Mouse (Mus musculus) heart, embryonic 16.5 days (tissue): ENCODE data around the gene Rgsl1. TPM values are rescaled to one million over a fixed set of nuclear protein-coding genes. Genes with fewer than 3 reads are reported as not detected.
"Not testable (repeated sequence)": the region's sequence is repeated elsewhere in the genome, so short reads cannot be mapped to it uniquely, and the experiment has no call there.

ENCODE experiments used
- ATAC-seq: fragments of 200-750 bp; cut with Nextera tagmentation; replicated peaks from 2 replicates; pipeline ENCODE4 v1.8.0; 2017; ENCODE audit warnings: moderate number of reproducible peaks; ENCODE audit not compliant: insufficient read depth, low FRiP score; ENCODE audit errors: extremely low read depth
- H3K27ac ChIP-seq: fragments of 300-500 bp; sonication (generic); 2 replicates; pipeline ENCODE4 v1.5.1; 2014; ENCODE audit warnings: mild to moderate bottlenecking, low read length, control low read depth, moderate library complexity
- H3K27me3 ChIP-seq: fragments of 300-500 bp; sonication (generic); 2 replicates; pipeline ENCODE4 v1.6.1; 2014; ENCODE audit warnings: low read length, mixed read lengths; ENCODE audit not compliant: control insufficient read depth, insufficient read depth
- H3K36me3 ChIP-seq: fragments of 300-500 bp; sonication (generic); 2 replicates; pipeline ENCODE4 v1.6.1; 2014; ENCODE audit not compliant: control insufficient read depth, insufficient read depth
- H3K4me1 ChIP-seq: fragments of 300-500 bp; sonication (generic); 2 replicates; pipeline ENCODE4 v1.6.1; 2014; ENCODE audit warnings: low read length, mixed read lengths; ENCODE audit not compliant: control insufficient read depth, insufficient read depth
- H3K4me2 ChIP-seq: fragments of 300-500 bp; sonication (generic); 2 replicates; pipeline ENCODE4 v1.6.1; 2014; ENCODE audit warnings: low read depth, mild to moderate bottlenecking, control low read depth, low read length
- H3K4me3 ChIP-seq: fragments of 300-500 bp; sonication (generic); 2 replicates; pipeline ENCODE4 v1.5.1; 2014; ENCODE audit warnings: mild to moderate bottlenecking, control low read depth, low read length
- H3K9ac ChIP-seq: fragments of 300-500 bp; sonication (generic); 2 replicates; pipeline ENCODE4 v1.6.1; 2014; ENCODE audit warnings: low read length, control low read depth
- H3K9me3 ChIP-seq: fragments of 300-500 bp; sonication (generic); replicated peaks from 2 replicates; pipeline ENCODE4 v1.6.1; 2016; ENCODE audit warnings: low read length; ENCODE audit not compliant: control insufficient read depth
- WGBS: fragments of 180-500 bp; shearing (Covaris S2); extraction: QIAGEN DNeasy Blood & Tissue Kit; methylation state at CpG from one replicate; pipeline ENCODE4 v1.1.7; 2014; 5-methylcytosine and 5-hydroxymethylcytosine counted together
- polyA plus RNA-seq: library from polyadenylated mRNA; unstranded; fragments of >200 nt; fragmentation: Nextera tagmentation; extraction: Ambion mirVana; gene quantifications from 2 replicates; pipeline ENCODE4 v1.2.1, GENCODE M21; 2015

Rgsl1 gene
- polyA plus RNA-seq, result not detected in 2 replicates

GRCm38 (mm10) chr1:153844042-153844441 lies at the start of gene Rgsl1:
Gene Rgsl1, minus strand, starts transcription at chr1:153844142.
- no peaks in the 10 kb centered on the region for H3K27me3 ChIP-seq
- no peak within 1 kb of the TSS for H3K9ac ChIP-seq
- H3K4me3 ChIP-seq, result no peak within 1 kb of the TSS
- no peak within 1 kb of the TSS for H3K27ac ChIP-seq
- no peak for ATAC-seq
- H3K36me3 ChIP-seq, result no peaks in the 10 kb centered on the region
- H3K9me3 ChIP-seq, result no peaks in the 10 kb centered on the region
- no peak within 1 kb of the TSS for H3K4me2 ChIP-seq
- 95% methylated on average over 8 of the region's 8 CpGs for WGBS
- H3K4me1 ChIP-seq, result no peaks in the 10 kb centered on the region

GRCm38 (mm10) chr1:153891442-153891841 lies 47.5 kb upstream of the Rgsl1 start, which contains the start of gene Teddm1a:
Gene Teddm1a, plus strand, starts transcription at chr1:153891742.
- Histone ChIP-seq H3K9me3 (no peaks in the 10 kb centered on the region), H3K9ac (no peak within 1 kb of the TSS), H3K36me3 (no peaks in the 10 kb centered on the region), H3K4me3 (no peak within 1 kb of the TSS), H3K4me1 (no peaks in the 10 kb centered on the region), H3K27me3 (no peaks in the 10 kb centered on the region), H3K27ac (no peak within 1 kb of the TSS), H3K4me2 (no peak within 1 kb of the TSS)
- 49% methylated on average over 4 of the region's 4 CpGs for WGBS
- ATAC-seq, result no peak

- Histone ChIP-seq H3K9ac (no peak overlapping the region), H3K9me3 (no peaks in the 10 kb centered on the region), H3K4me2 (no peak overlapping the region), H3K36me3 (no peaks in the 10 kb centered on the region), H3K4me3 (no peak overlapping the region), H3K4me1 (no peaks in the 10 kb centered on the region), H3K27ac (no peak overlapping the region), H3K27me3 (no peaks in the 10 kb centered on the region)
- no peak for ATAC-seq
- 91% methylated on average over 10 of the region's 10 CpGs for WGBS
Measured at GRCm38 (mm10) chr1:153890121-153890520, 46.2 kb upstream of the Rgsl1 start.

- no peak overlapping the region for H3K4me3 ChIP-seq
- no peak for ATAC-seq
- 30% methylated on average over 17 of the region's 17 CpGs for WGBS
Measured at GRCm38 (mm10) chr1:153886024-153886633, 42.2 kb upstream of the Rgsl1 start.

GRCm38 (mm10) chr1:153880391-153880790 lies 36.4 kb upstream of the Rgsl1 start:
- not testable (repeated sequence) for H3K27ac ChIP-seq, H3K4me3 ChIP-seq, H3K4me2 ChIP-seq, H3K9me3 ChIP-seq, ATAC-seq, H3K9ac ChIP-seq, H3K27me3 ChIP-seq, H3K4me1 ChIP-seq, H3K36me3 ChIP-seq
- 92% methylated on average over 17 of the region's 17 CpGs for WGBS

More at GRCm38 (mm10) chr1:153886024-153886633, 42.2 kb upstream of the Rgsl1 start:
- Histone ChIP-seq H3K36me3 (no peaks in the 10 kb centered on the region), H3K4me2 (no peak overlapping the region), H3K9me3 (no peaks in the 10 kb centered on the region), H3K27me3 (no peaks in the 10 kb centered on the region), H3K27ac (no peak overlapping the region), H3K4me1 (no peaks in the 10 kb centered on the region), H3K9ac (no peak overlapping the region)

GRCm38 (mm10) chr1:153874045-153874444 lies 30.1 kb upstream of the Rgsl1 start, which contains the start of gene Teddm1b:
Gene Teddm1b, plus strand, starts transcription at chr1:153874345.
- H3K4me2 ChIP-seq, result no peak within 1 kb of the TSS
- H3K9ac ChIP-seq, result no peak within 1 kb of the TSS
- H3K4me1 ChIP-seq, result no peaks in the 10 kb centered on the region
- no peaks in the 10 kb centered on the region for H3K27me3 ChIP-seq
- no peak within 1 kb of the TSS for H3K27ac ChIP-seq
- H3K36me3 ChIP-seq, result no peaks in the 10 kb centered on the region
- H3K9me3 ChIP-seq, result no peaks in the 10 kb centered on the region
- WGBS, result 73% methylated on average over 6 of the region's 6 CpGs
- no peak for ATAC-seq
- H3K4me3 ChIP-seq, result no peak within 1 kb of the TSS

- no peak overlapping the region for H3K4me3 ChIP-seq
- H3K27me3 ChIP-seq, result no peaks in the 10 kb centered on the region
- no peaks in the 10 kb centered on the region for H3K4me1 ChIP-seq
- no peak overlapping the region for H3K27ac ChIP-seq
- ATAC-seq, result no peak
- whole genome bisulfite sequencing, result 67% methylated on average over 8 of the region's 8 CpGs
- H3K36me3 ChIP-seq, result no peaks in the 10 kb centered on the region
- no peak overlapping the region for H3K9ac ChIP-seq
- H3K9me3 ChIP-seq, result no peaks in the 10 kb centered on the region
- H3K4me2 ChIP-seq, result no peak overlapping the region
Measured at GRCm38 (mm10) chr1:153855946-153856345, 12.0 kb upstream of the Rgsl1 start.

GRCm38 (mm10) chr1:153852696-153853095 lies 8.8 kb upstream of the Rgsl1 start:
- WGBS, result 65% methylated on average over 7 of the region's 7 CpGs
- H3K27ac ChIP-seq, H3K9ac ChIP-seq, H3K9me3 ChIP-seq, H3K4me1 ChIP-seq, H3K36me3 ChIP-seq, H3K4me2 ChIP-seq, H3K27me3 ChIP-seq, H3K4me3 ChIP-seq, ATAC-seq: not testable (repeated sequence)

- H3K36me3 ChIP-seq, result no peaks in the 10 kb centered on the region
- no peak for ATAC-seq
- H3K4me1 ChIP-seq, result no peaks in the 10 kb centered on the region
- H3K27me3 ChIP-seq, result no peaks in the 10 kb centered on the region
- no peak overlapping the region for H3K4me3 ChIP-seq
- peak overlapping the region; percentile 19; the same call in 1 of the 2 replicates for H3K4me2 ChIP-seq
- H3K9ac ChIP-seq, result 0 out of 2 replicates have a peak overlapping the region, but pooled peaks have one; percentile 42
- no peaks in the 10 kb centered on the region for H3K9me3 ChIP-seq
- no peak overlapping the region for H3K27ac ChIP-seq
- 19% methylated on average over 6 of the region's 6 CpGs for WGBS
Measured at GRCm38 (mm10) chr1:153846867-153847266, 2.9 kb upstream of the Rgsl1 start.
